Mouse (Mus musculus) testis, postnatal 14 days (tissue): ENCODE measurements around the gene Sctr.
A peak's percentile ranks its signal among the peaks of the same experiment; 100 is the strongest.

Experiments
- DNase-seq: peaks from one replicate; pipeline ENCODE4 v3.0.0; 2021; ENCODE audit warnings: low spot score

Sctr gene

DNA sequence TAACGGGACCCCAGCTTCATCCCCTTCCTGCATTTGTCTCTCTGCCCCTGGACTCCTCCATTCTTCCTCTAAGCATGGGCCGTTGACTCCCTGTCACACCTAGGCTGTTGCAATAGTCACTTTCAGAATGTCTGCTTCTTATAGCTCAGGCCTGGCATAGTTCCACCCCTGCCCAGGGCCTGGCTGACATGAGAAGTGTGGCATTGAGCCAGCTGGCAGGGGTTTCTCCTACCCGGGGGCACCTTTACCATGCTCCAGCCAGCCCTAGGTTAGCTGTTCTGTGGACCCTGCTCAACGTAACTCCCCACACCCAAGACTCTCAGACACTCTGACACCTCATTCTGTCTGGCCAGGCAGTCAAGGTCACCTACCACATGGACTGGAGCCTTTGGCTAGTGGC lies 21.0 kb downstream of the Sctr start:
- DNase-seq: no peak

DNA sequence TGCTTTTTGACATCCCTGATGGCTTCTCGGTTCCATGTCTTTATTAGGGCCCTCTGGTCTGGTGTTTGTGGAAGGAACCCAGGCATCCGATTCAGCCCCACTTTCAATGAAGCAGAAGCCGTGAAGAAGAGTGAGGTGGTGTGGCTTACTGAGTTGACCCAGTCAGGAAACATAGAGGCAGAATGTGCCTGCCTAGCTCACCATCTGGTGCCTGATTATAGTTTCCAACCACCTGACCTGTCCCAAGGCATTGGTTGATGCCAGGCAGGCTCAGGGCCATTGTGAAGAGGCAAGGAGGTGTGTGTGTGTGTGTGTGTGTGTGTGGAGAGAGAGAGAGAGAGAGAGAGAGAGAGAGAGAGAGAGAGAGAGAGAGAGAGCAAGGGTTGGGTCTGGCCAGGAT lies 23.8 kb downstream of the Sctr start:
- no peak for DNase-seq

DNA sequence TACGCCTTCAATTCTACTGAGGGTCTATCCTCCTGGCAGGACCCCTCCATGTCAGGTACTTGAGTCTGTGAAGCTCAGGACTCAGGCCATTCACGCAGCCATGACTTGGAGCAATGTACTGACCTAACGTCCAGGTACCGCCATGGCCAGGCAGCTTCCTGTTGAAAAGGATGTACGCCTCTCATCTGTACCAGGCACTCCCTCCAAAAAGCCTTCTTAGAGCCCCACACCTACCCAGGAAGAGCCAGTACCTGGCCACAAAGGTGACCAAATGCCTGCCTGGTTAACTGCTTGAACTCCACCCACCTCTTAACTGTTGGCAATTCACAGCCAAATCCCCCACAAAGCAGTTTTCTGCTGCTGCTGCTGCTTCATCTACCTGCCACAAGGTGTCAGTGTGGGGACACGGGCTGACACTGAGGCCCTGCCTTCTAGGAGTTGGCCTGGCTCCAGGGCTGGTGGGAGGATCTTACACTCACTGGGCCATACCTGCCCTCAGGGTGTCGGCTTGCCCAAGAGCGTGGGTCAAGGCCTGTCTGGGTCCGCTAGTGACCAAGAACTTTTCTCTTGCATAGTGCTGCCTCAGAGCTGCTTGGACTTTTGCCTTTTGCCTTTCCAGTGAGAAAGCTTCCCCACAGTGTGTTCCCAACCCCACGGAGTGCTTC lies 26.2 kb downstream of the Sctr start:
- DNase-seq: peak; percentile 75

DNA sequence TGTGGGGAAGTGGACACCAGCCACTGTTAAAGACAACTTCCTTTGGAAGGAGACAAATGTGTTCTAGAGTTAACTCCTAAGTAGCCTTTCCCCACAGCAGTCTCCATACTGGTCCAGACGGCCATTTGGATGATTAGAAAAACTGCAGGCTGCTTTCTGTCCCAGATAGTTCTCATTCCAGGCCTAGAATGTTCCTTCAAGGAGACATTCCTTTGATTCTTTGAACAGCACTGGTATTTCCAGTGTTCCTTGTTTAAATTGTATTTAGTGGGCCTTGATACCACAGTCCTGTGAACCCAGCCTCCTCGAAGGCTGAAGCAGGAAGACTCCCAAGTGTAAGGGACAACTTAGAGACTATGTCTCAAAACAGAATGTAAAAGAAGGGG lies 26.8 kb downstream of the Sctr start:
- no peak for DNase-seq

DNA sequence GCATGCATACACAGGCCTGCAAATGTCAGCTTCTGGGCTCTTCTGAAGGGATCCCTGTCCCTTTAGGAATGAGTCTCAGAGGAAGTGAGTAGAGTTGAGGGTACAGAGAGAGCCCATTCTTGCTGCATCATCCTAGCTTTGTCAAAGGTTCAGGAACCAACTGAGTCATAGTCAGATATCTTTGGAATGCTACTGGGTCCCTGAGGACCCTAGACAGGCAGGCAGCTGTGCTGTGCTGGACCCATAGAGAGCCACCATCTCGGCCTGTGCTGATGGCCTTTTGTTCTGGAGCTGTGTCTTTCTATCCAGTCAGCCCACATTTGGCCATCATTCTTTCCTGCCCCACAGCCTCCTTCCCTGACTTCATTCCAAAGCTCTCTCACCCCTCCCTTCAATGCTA lies 28.1 kb downstream of the Sctr start:
- no peak for DNase-seq

DNA sequence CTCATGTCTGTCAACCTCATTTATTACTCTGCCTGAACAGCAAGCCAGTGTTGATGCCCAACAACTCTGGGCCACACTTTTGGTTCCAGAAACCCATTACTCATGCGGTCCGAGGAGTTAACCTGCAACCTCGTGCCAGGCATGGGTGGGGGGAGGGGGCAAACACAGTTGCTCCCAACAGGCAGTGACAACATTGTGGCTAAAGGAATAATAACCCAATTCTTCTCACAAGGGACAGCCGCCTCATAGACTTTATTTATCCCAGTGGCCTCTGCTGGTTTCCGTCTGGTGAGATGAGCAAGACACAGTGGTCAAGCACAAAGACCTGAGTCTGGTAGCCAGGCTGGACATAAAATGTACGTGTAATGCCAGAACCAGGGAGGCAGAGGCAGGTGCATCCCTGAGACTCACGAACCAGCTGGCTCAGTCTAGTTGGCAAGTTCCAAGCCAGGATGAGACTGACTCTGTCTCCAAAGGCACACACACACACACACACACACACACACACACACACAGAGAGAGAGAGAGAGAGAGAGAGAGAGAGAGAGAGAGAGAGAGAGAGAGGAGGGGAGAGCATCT lies 28.9 kb downstream of the Sctr start:
- no peak for DNase-seq

DNA sequence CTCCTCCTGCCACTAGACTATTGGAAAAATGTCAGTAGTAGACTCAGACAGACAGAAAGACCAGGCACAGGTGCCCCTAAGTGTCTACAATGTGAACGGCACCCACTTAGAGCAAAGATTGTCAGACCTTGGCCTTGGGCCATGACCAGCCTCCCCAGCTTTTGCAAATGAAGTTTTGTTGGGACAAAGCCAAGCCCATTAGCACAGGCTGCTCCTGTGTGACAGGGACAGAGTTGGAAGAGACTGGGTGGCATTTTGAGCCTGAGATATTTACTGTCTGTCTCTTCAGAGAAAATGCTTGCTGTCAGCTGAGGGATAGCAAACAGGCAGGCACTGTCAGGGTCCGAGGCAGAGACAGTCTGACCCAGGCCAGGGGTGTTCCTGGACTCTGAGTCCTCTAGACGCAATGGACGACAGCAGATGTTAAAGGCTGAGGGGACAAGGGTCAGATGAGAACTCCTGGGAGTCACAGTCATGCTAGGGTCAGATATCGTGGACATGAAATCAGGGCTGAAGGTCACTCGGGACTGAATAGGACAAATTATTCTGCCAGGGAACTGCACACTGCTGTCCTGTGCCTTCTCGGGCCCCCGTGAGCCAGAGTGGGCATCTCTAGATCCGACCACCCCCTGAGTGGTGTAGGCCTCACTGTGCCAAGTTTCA lies 30.5 kb downstream of the Sctr start:
- DNase-seq: peak; percentile 29

DNA sequence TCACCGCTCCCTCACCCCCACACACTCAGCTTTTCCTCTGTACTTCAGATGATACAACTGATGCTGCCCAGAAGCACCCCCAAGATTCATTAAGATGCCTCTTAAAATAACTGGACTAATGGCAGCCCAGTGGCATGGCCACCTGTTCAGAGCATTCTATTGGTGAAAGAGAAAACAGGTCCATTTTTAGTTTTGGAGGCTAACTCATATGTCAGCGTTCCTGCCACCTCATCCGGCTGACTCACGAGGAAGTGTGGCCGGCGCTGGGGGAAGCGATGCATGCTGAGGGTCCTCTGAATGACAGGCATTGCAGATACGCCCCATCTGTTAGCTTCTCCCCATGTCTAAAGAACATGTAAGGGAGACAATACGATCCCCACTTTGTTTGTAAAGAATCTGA lies 31.9 kb downstream of the Sctr start:
- DNase-seq: no peak

DNA sequence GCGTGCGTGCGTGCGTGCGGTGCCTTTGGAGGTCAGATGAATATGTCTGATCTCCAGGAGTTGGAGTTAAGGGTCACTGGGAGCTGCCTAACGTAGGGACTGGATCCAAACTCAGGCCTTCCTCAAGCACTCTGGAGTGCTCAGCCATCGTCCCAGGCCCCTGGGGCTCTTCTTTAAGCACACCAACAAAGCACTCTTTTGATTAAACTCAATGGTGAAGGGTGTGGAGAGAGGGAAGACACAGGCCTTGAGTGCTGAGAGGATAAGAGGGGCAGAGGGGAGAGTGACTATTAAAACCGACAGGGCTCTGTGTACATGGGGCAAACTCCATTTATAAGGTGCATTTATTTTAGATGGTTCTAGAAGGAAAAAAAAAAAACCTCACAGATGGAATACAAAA lies 35.7 kb downstream of the Sctr start:
- DNase-seq: no peak

DNA sequence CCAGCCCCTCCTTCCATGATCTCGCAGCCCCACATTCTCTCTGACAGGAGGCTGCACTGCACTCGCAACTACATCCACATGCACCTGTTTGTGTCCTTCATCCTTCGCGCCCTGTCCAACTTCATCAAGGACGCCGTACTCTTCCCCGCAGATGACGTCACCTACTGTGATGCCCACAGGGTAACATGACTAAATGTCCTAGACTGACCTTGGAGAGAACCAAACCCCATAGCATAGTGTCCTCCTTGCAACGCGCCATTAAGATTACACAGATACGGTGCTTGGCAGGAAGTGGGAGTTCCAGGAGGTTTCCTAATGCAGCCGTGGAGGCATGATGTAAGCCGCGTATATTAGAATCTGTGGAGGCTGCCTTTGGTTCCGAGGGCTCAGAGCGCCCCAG lies 37.9 kb downstream of the Sctr start:
- no peak for DNase-seq

DNA sequence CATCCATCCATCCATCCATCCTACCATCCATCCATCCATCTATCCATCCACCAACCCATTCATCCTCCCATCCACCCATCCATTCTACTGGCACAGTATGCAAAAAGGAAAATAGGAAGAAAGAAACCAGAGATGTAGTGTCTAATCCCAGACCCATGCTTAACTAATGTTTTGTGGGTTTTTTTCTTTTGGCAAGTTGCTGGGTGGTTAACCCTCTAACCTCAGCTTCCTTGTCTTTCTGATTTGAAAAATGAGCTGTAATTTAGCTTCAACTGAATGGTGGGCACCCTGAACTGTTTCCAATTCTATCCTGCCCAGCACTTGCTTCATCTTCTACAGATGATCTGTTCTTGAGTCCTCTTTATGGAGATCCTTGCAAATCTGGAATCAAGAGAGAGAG lies 40.6 kb downstream of the Sctr start:
- DNase-seq: no peak

DNA sequence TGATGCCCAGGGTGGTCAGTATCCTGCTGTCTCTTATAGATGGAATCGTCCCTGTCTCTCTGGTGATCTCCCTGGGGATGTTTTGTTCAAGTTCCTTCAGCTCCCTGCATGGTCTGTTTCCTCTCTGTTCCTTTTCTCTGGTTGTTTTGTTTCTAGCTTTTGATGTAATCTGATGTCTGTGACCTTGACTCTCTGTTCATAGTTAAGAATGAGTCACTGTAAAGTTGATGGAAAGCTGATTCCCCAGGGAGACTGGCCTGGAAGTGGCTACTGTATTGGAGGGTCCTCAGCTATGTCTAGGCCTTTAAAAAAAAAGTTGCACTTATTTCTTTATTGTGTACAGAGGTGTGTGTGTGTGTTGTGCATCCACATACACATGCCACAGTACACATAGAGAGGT lies 44.4 kb downstream of the Sctr start:
- DNase-seq: no peak

DNA sequence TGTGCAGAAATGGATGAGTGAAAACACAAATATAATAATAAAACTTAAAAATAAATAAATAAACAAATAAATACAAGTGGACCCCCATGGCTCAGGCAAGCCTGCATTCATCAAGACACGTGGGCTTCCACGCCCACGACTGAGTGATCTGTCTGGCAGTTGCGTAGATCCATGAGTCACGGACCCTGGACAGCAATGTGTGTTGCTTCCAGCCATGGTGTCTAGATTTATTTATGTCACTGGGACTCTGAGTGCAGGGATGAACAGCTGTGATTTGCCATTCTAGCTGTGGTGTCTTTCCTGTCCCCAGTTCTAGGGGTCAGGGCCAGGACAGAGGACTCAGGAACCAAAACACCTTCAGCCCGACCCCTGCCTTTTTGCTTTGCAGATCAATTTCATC lies 48.3 kb downstream of the Sctr start:
- no peak for DNase-seq

DNA sequence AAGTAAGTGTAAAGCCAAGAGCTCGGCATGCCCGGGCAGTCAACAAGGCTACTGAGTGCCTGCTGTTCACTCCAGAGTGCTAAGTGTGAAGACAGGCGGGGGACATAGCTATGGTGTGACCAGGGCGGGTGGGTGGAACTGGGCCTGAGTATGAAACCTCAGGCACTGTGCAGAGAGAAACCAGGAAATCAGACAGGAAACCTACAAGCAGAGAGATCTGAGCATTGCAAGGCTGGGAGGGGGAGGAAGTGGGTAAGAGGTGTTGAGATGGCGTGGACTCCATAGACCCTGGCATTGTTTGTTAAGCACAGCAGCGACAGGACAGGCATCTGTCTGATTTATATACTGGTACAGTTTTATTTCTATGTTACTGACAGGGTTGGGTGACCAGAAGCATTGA lies 48.8 kb downstream of the Sctr start:
- DNase-seq: no peak

DNA sequence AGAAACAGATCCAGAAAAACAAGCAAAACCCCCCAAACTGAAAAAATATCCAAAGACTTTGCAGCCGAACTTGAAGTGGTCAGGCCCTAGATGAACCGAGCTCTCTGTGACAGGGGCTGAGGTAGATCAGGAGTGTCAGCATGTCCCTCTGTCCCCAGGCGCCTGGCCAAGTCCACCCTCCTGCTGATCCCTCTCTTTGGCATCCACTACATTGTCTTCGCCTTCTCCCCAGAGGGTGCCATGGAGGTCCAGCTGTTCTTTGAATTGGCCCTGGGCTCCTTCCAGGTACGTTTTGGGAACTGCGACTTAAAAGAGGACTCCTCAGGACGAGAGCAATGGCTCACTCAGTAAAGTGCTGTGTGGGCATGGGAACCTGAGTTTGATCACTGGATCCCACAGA lies 49.5 kb downstream of the Sctr start:
- DNase-seq: no peak

DNA sequence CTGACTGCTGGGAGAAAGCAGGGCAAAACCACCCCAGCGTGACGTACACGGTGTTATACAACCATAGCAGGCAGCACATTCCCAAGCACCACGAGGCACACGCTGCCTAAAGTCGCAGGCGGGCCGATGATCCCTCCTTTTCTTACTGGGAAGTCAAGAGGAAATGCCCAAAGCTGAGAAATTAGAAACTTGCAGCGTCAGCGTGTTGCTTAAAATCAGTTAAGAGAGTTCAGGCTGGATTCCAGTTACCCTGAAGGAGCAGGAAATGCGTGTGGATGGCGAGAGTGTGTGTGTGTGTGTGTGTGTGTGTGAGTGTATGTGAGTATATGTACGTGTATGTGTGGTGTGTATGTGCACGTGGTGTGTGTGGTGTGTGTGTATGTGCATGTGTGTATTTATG lies 50.4 kb downstream of the Sctr start:
- no peak for DNase-seq

DNA sequence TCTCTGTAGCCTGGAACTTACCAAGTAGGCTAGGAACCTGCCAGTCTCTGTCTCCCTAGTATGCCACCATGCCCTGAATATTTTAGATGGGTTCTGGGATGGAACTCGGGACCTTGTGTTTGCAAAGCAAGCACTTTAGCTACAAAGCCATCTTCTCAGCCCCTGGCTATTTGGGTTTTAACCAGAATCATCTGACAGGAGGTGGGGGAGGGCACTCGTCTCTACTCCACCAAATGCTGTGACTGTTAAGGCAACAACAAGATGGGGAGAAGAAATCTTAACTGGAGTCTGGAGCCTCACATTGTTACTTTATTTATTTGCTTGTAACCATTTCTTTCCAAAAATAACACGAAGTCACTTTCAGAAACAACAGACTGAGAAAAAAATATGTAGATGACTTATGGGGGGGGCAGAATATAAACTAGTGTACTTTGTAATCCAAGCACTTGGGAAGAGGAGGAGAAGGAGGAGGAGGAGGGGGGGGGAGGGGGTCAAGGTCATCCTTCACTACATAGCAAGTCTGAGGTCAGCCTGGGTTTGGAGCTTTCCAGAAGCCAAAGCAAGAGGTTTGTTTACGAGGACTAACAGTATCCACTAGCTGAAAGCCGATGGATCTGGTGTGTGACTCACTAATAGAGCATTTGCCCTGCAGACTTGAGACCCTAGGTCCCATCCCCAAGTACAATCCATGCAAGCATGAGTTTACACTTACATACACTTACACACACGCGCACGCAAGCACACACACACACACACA lies 51.2 kb downstream of the Sctr start:
- DNase-seq: no peak

DNA sequence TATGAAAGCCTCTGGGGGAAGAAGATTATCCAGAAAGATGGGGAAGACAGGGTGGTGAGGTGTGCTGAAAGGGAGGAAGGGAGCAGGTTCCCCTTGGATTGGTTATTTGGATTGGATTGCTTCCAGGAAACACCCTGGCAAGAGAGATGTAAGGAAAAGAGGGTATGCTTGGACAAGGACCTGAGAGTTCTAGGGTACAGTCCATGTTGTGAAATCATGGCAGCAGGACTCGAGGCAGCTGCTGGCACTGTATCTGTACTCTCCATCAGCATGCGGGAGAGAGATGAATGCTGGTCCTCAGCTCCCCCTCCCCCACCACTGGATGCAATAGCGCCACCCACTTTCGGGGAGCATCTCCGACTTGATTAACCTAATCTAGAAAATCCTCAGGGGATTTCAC lies 54.0 kb downstream of the Sctr start:
- no peak for DNase-seq

DNA sequence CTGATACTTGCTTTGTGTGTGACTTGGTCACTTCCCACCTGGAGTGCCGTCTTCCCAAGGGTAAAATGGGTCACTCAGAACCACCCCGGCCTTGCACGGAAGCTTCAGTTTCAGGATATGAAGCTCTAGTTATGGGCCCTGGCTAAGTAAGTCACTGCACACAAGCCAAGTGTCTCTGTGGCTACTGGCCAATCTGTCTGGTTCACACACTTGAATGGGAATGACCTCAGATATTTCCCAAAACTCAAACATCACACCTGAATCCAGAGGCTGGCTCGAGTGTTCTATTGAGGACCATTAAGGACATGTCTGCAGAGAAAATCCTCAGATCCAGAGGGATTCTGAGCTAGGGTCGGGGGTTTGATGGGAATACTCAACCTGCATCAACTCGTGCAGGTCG lies 55.5 kb downstream of the Sctr start:
- no peak for DNase-seq

DNA sequence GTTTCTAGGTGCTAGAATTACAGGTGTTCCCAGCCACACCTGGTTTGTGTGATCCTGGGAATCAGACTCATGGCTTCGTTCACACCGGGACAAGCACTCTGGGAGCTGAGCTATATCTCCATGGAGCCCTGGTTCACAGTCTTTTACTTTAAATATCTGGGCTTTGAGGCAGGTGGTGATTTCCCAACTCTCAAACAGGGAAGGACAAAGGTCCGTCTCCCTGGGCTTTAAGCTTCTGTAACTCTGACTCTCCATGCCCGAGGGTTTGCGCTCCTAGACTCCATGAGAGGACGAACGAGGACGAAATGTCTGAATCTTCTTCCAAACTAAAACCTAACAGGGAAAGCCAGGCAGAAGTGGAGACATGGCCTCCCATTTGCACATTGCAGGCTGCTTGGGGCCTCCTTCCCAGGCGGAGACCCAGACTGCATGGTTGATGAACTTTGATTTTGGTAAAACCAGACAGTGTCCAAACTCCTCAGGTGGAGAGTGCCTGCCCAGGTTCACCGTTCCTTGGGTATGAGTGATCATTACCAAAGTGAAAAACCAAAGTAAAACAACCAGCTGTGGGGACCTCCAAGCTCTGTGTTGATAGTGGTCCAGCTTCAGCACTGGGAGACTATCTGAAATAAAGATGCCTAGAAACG lies 57.5 kb downstream of the Sctr start:
- DNase-seq: no peak

DNA sequence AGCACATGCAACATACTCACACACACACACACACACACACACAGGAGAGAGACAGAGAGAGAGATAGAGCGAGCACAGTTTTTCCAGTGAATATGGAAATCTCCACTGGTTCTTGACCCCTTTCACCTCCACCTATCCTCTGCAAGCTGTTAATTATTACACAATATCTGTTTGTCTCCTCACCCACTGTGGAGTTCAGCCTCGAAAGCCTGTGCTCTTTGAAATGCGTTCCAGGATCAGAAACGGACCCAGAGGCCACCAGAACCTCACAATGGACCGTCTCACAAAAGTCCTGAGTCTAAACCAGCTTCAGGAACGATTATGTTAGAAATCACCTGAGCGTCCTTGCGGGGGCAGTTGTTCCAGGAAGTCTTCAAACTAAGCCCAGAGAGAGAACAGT lies 59.5 kb downstream of the Sctr start:
- DNase-seq: no peak

DNA sequence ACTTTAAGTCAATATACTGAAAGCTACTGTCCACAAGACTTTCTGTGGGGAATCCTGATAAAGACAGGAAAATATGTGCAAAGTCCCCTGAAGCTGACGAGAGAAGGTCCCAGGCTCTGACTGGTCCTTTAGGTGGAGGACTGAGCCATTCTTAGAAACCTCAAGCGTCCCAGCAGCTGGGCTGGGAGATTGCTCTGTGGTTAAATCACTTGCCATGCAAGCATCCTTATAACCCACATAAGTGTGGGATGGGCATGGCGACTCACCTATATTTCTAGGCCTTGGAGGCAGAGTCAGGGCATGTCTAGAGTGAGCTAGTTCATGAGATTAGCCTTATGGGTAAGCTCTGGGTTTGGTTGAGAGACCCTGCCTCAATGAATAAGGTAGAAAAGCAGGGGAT lies 59.9 kb downstream of the Sctr start:
- DNase-seq: no peak

DNA sequence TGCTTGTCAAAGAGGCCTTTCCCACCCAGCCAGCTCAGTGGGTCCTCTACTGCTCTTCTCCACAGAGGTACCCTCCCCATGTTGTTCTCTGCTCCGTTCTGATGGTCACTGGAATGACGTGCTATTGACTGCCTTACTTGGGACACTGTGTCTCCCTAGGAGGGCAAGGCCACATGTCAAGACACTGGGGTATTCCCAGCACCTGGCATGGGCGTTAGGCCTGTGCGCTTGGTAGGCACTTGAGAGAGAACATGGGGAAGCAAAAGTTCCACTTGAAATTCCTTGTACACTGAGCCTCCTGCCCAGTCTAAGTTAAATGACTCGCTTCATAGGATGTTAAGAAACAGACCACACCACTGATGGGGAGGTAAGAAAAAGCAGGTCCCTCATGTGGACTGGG lies 62.4 kb downstream of the Sctr start:
- no peak for DNase-seq
